Mouse (Mus musculus) hindbrain, embryonic 16.5 days (tissue): Measurements from ENCODE around the gene Dgcr6. TPM values are rescaled to one million over a fixed set of nuclear protein-coding genes. Genes with fewer than 3 reads are reported as not detected.
"Not testable (repeated sequence)": the region's sequence is repeated elsewhere in the genome, so short reads cannot be mapped to it uniquely, and the experiment has no call there.

Experiments used
- ATAC-seq: fragments of 200-750 bp; cut with Nextera tagmentation; 2 replicates; pipeline ENCODE4 v1.8.0; 2017; ENCODE audit warnings: moderate TSS enrichment, moderate library complexity
- H3K27ac ChIP-seq: fragments of 300-500 bp; sonication (generic); 2 replicates; pipeline ENCODE4 v1.5.1; 2014; ENCODE audit warnings: low read depth, mild to moderate bottlenecking, control low read depth, low read length, moderate library complexity
- H3K27me3 ChIP-seq: fragments of 300-500 bp; sonication (generic); replicated peaks from 2 replicates; pipeline ENCODE4 v1.6.1; 2014; ENCODE audit warnings: low read length; ENCODE audit not compliant: control insufficient read depth, insufficient read depth
- H3K36me3 ChIP-seq: fragments of 300-500 bp; sonication (generic); 2 replicates; pipeline ENCODE4 v1.6.1; 2014; ENCODE audit warnings: mild to moderate bottlenecking, low read length, moderate library complexity, mixed read lengths; ENCODE audit not compliant: control insufficient read depth, insufficient read depth
- H3K4me1 ChIP-seq: fragments of 300-500 bp; sonication (generic); 2 replicates; pipeline ENCODE4 v1.6.1; 2014; ENCODE audit warnings: low read depth, low read length; ENCODE audit not compliant: control insufficient read depth, insufficient read depth
- H3K4me2 ChIP-seq: fragments of 300-500 bp; sonication (generic); 2 replicates; pipeline ENCODE4 v1.6.1; 2014; ENCODE audit warnings: mild to moderate bottlenecking, low read length, control low read depth, moderate library complexity
- H3K4me3 ChIP-seq: fragments of 300-500 bp; sonication (generic); 2 replicates; pipeline ENCODE4 v1.5.1; 2014; ENCODE audit warnings: mild to moderate bottlenecking, low read length, control low read depth, moderate library complexity
- H3K9ac ChIP-seq: fragments of 300-500 bp; sonication (generic); 2 replicates; pipeline ENCODE4 v1.6.1; 2014; ENCODE audit warnings: low read depth, mild to moderate bottlenecking, control low read depth, low read length, moderate library complexity
- H3K9me3 ChIP-seq: fragments of 300-500 bp; sonication (generic); 2 replicates; pipeline ENCODE4 v1.6.1; 2014; ENCODE audit warnings: mild to moderate bottlenecking, low read length, moderate library complexity; ENCODE audit not compliant: control insufficient read depth
- WGBS: fragments of 180-500 bp; shearing (Covaris S2); extraction: QIAGEN DNeasy Blood & Tissue Kit; methylation state at CpG from one replicate; pipeline ENCODE4 v1.1.7; 2014; 5-methylcytosine and 5-hydroxymethylcytosine counted together
- polyA plus RNA-seq: library from polyadenylated mRNA; unstranded; fragments of >200 nt; fragmentation: Nextera tagmentation; extraction: Ambion mirVana; gene quantifications from 2 replicates; pipeline ENCODE4 v1.2.1, GENCODE M21; 2015

Gene Dgcr6
- 145 and 162 TPM in 2 replicates for polyA plus RNA-seq

DNA sequence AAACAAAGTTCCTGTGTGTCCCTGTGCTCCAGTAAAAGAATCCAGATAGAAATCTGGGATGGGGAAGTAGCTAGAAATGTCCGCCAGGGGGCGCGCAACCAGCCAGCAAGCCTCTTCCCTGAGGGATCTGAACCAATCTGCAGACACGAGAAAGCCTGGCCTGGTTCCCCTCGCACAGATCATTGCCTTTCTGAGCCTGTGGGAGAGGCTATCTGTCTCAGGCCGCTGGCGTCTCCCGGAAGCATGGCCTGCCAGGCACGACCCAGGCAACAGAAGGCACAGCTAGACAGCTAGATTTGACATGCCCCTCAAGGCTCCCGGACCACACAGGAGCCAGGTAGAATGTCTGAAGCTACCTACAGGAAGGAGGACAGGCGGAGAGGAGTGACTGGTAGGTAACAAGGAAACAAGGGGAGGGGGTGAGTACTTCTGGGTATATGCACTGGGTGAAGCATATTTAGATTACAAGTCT, at the start of gene Dgcr6:
Gene Dgcr6, plus strand, starts transcription at position 130 of the 472 bp plus-strand sequence.
- peak; percentile 86 for ATAC-seq
- Histone ChIP-seq H3K4me1 (no peaks in the 10 kb centered on the region), H3K36me3 (no peaks in the 10 kb centered on the region), H3K27ac (peak within 1 kb of the TSS; percentile 24; the same call in 1 of the 2 replicates), H3K4me3 (peak within 1 kb of the TSS; percentile 1; the same call in 1 of the 2 replicates), H3K27me3 (no peaks in the 10 kb centered on the region), H3K9me3 (no peaks in the 10 kb centered on the region), H3K9ac (peak within 1 kb of the TSS; percentile 14; the same call in 1 of the 2 replicates), H3K4me2 (peak within 1 kb of the TSS; percentile 27)
- 10% methylated on average over 11 of the region's 11 CpGs for WGBS

DNA sequence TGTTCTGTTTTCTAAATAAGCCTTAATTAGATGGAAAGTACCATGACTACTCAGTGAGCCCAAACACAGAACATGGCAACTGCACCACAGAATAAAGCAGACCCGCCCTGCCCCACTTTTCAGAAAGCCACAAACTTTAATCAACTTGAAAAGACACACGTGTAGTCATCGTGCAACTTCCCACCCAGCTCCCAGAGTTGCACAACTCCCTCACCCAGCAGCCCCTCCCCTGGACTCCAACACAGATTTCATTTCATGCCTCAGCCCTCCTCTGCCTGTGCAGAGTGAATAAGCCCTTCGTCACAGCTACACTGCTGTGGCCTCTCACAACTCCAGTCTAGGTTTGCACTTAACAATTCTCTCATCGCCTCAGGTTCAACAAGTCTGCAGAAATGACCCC, 48.1 kb upstream of the Dgcr6 start:
- no peak overlapping the region for H3K9ac ChIP-seq
- no peak for ATAC-seq
- no peak overlapping the region for H3K4me2 ChIP-seq
- no peaks in the 10 kb centered on the region for H3K4me1 ChIP-seq
- no peak overlapping the region for H3K27ac ChIP-seq
- H3K27me3 ChIP-seq: no peaks in the 10 kb centered on the region
- 71% methylated on average over 5 of the region's 5 CpGs for WGBS
- no peak overlapping the region for H3K4me3 ChIP-seq
- no peaks in the 10 kb centered on the region for H3K36me3 ChIP-seq
- H3K9me3 ChIP-seq: no peaks in the 10 kb centered on the region

DNA sequence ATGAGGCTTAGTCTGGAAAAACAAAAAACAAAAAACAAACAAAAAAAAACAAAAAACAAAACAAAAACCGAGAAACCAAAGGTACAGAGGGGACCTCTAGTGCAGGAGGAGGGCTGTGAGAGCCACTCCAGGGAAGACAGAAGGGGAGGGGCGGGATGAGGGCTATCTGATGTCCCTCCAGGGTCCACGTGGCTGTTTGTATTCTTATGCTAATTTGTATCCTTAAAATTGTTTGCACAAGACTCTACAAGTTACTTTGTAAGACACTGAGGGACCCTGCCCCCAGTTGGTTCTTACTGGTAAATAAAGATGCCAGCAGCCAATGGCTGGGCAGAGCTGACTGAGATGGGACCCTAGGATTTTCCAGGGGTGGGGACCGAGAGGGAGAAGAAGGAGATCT, 45.6 kb upstream of the Dgcr6 start:
- H3K36me3 ChIP-seq: no peaks in the 10 kb centered on the region
- 34% methylated on average over 4 of the region's 4 CpGs for WGBS
- H3K4me2 ChIP-seq: no peak overlapping the region
- no peak overlapping the region for H3K27ac ChIP-seq
- H3K9ac ChIP-seq: no peak overlapping the region
- H3K4me1 ChIP-seq: no peaks in the 10 kb centered on the region
- H3K27me3 ChIP-seq: no peaks in the 10 kb centered on the region
- no peak for ATAC-seq
- H3K4me3 ChIP-seq: no peak overlapping the region
- H3K9me3 ChIP-seq: no peaks in the 10 kb centered on the region

DNA sequence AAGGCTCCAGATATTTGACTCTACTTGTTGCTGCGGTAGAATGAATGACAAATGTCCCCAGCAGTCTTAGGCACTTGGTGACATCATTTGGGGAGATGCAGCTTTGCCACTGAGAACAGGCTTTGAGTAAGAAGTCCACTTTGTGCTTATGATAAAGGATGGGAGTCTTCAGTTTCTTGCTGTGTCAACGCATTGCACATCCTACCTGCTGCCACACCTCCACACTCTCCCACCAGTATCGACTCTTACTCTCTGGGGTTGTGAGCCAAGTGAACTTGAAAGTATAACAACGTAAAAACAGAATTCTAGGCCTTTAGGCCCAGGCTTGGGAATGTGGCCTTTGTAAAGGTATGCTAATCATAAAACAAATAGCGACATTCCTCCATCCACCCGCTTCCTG, 41.6 kb upstream of the Dgcr6 start:
- no peaks in the 10 kb centered on the region for H3K27me3 ChIP-seq
- no peak overlapping the region for H3K4me2 ChIP-seq
- H3K9me3 ChIP-seq: no peaks in the 10 kb centered on the region
- H3K9ac ChIP-seq: no peak overlapping the region
- WGBS: 68% methylated on average over 6 of the region's 6 CpGs
- ATAC-seq: no peak
- no peak overlapping the region for H3K4me3 ChIP-seq
- H3K27ac ChIP-seq: no peak overlapping the region
- H3K4me1 ChIP-seq: no peaks in the 10 kb centered on the region
- no peaks in the 10 kb centered on the region for H3K36me3 ChIP-seq

DNA sequence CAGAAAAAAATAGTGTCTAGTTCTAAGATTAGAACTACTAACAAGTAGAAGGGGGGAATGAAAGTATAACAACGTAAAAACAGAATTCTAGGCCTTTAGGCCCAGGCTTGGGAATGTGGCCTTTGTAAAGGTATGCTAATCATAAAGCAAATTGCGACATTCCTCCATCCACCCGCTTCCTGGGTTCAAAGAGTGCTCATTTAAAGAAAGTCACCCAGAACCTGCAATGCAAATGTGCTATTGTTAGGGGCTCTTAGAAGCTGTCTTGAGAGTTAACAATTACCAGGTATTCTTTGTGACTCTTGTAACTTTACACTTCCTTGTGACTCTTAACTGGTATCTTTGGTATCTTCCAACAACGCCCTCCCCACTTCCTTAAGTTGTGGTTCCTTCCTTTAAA, 36.2 kb upstream of the Dgcr6 start:
- not testable (repeated sequence) for H3K4me2 ChIP-seq, ATAC-seq, H3K4me1 ChIP-seq, H3K9me3 ChIP-seq, H3K36me3 ChIP-seq, H3K9ac ChIP-seq, H3K27me3 ChIP-seq, H3K4me3 ChIP-seq, H3K27ac ChIP-seq
- 57% methylated on average over 4 of the region's 4 CpGs for WGBS

DNA sequence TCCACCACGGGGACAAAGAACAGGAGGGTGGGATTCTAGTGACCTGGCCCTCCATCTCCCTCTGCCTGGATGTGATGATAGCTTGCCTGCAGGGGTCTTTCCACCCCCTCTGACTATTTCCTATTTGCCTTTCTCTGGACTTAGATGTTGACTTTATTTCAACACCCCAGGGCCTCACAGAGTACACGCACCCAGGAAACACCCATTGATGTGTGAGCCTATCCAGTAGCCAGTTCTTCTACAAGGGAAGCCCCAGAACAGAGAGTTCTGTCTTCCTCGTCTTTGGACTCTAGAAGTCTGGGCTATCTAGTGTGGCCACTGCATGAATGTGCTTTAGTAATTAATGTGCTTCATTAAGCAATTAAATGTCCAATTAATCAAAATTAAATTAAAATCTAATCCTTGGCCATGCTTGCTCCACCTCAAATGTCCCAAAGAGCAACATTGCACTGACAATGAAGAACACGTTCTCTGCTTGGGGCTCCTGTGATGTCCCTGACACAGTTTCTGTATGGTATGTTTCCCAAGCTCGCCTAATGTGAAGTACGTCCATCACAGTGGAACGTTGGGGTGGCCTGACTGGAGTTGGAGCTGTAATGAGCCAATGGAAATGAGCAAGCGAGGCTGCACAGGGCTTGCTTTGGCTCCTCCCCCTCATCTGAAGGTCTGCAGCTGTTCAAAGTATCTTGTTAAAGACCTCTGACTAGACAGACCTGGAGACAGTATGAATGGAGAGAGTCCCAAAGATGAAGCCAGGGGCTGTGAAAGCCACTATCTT, 29.7 kb upstream of the Dgcr6 start:
- Histone ChIP-seq H3K27ac (no peak overlapping the region), H3K4me2 (no peak overlapping the region), H3K4me3 (no peak overlapping the region), H3K9me3 (no peaks in the 10 kb centered on the region), H3K9ac (no peak overlapping the region), H3K27me3 (no peaks in the 10 kb centered on the region), H3K4me1 (no peaks in the 10 kb centered on the region), H3K36me3 (no peaks in the 10 kb centered on the region)
- no peak for ATAC-seq
- WGBS: 76% methylated on average over 8 of the region's 8 CpGs

DNA sequence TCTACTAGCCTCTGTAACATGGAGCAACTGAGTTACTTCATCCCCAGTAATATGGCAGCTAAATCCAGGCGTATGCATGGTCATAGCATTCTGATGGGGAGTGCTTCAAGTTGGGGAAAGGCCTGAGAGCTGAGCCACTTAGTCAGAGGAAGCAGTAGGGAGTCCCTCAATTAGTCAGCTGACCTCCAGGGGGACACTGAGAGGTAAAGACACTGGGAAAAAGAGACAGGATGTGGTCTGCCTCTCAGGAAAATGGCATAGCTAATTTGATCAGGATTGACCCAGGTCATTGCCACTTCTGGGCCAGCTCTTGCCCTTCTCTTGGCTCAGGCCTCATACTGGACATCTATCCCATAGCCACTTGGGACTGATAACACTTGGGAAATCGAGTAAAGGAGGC, 25.3 kb upstream of the Dgcr6 start:
- no peaks in the 10 kb centered on the region for H3K27me3 ChIP-seq
- no peaks in the 10 kb centered on the region for H3K36me3 ChIP-seq
- H3K4me3 ChIP-seq: no peak overlapping the region
- 85% methylated on average over 2 of the region's 2 CpGs for WGBS
- no peak overlapping the region for H3K27ac ChIP-seq
- no peak for ATAC-seq
- H3K9me3 ChIP-seq: no peaks in the 10 kb centered on the region
- no peak overlapping the region for H3K4me2 ChIP-seq
- no peak overlapping the region for H3K9ac ChIP-seq
- no peaks in the 10 kb centered on the region for H3K4me1 ChIP-seq

DNA sequence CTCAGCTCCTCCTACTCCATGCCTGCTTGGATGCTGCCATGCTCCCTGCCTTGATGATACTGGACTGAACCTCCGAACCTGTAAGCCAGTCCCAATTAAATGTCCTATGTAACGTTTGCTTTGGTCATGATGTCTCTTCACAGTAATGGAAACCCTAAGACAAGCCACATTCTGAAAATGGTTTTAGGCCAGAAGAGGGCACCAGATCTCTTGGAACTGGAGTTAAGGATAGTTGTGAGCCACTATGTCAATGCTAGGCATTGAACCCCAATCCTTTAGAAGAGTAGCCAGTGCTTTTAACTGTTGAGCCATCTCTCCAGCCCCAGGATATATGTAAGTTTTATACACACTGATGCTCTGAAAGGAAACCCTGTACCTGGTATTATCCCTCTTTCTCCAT, 20.9 kb upstream of the Dgcr6 start:
- Histone ChIP-seq H3K27ac (no peak overlapping the region), H3K4me1 (no peaks in the 10 kb centered on the region), H3K4me3 (no peak overlapping the region), H3K27me3 (no peaks in the 10 kb centered on the region), H3K9me3 (no peaks in the 10 kb centered on the region), H3K36me3 (no peaks in the 10 kb centered on the region), H3K4me2 (no peak overlapping the region), H3K9ac (no peak overlapping the region)
- no peak for ATAC-seq
- WGBS: 56% methylated on average over 2 of the region's 2 CpGs

DNA sequence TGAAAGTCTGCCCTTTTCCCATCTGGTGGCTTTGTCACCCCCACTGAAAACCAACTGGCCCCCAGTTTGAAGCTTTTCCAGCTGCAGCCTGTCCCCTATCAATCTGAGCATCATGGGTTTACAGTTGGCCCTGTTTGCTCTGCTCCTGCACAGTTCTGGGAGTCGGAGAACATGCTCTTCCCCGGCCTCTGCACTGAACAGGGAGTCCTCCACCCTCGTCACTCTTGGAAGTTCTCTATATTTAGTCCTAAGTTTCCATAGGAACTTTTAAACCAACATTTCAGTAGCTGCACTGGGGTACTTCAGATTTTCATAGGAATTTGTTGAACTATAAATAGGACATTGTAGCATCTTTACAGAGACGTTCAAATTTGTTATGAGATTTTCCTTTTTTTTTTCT, 19.4 kb upstream of the Dgcr6 start:
- no peak for ATAC-seq
- Histone ChIP-seq H3K9me3 (no peaks in the 10 kb centered on the region), H3K4me3 (no peak overlapping the region), H3K27me3 (no peaks in the 10 kb centered on the region; the same call in 1 of the 2 replicates), H3K36me3 (no peaks in the 10 kb centered on the region), H3K4me2 (no peak overlapping the region), H3K4me1 (no peaks in the 10 kb centered on the region), H3K27ac (no peak overlapping the region), H3K9ac (no peak overlapping the region)
- WGBS: 84% methylated on average over 4 of the region's 4 CpGs
